Mouse (Mus musculus) testis, postnatal 10 days (tissue): ENCODE results near the gene Ccdc169.
"Not testable (repeated sequence)": the region's sequence is repeated elsewhere in the genome, so short reads cannot be mapped to it uniquely, and the experiment has no call there.

Experiments used
- DNase-seq: peaks from one replicate; pipeline ENCODE4 v3.0.0; 2021; ENCODE audit warnings: low spot score

Gene Ccdc169

DNA sequence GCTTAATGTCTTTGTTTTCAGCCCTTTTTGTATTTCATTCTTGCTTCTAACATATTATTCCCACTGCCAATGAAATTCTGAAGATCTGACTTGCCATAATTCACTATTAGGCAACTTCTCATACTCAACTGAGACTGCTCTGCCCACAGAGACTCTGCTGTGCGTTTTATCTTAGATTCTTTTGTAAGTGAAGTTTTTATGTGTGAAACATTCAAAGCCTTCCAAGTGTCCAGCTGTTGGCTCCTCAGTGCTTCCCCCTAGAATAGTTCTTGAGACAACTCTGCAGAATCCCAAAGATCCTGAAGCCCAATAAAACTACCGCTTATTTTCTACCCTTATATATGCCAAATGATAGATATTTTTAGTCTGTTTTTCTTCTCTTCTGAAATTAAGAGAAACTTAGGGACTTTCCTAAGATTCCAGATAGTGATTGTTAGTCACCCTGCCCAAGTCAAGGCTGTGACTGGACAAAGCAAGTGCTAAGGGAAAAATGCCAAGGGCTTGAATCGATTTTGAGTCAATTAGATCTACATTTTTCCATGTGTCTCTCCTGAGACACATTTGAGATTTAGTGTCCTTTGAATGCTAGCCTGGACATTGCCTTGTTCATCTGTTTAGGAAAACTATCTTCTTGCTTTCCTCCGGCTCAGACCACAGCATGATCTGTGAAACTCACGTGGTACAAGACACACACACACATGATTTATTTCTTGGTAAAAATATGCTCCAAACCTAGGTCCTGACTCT is 58.6 kb downstream of the Ccdc169 start:
- no peak for DNase-seq

- no peak for DNase-seq
These were observed 59.2 kb downstream of the Ccdc169 start for GRCm38 (mm10) chr3:55196328-55196710.

DNA sequence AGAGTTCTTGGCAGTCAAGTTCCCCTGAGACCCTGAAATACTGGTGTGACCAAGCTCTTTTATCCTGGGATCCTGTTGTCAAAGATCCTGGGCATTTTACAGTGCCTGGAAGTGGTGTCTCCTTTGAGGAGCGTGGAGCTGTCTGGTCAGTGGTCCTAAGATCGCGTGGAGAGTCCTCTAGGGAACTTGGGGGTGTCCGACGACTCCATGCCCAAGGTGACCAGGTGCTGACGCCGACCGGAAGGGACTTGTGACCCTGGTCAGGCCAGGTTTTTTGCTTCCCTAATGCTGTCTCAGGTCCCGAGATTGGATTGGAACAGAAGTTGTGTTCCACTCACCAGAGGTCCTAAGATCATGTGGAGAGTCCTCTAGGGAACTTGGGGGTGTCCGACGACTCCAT is 66.5 kb downstream of the Ccdc169 start:
- not testable (repeated sequence) for DNase-seq

- no peak for DNase-seq
These were observed 69.3 kb downstream of the Ccdc169 start for GRCm38 (mm10) chr3:55206413-55206812.

DNA sequence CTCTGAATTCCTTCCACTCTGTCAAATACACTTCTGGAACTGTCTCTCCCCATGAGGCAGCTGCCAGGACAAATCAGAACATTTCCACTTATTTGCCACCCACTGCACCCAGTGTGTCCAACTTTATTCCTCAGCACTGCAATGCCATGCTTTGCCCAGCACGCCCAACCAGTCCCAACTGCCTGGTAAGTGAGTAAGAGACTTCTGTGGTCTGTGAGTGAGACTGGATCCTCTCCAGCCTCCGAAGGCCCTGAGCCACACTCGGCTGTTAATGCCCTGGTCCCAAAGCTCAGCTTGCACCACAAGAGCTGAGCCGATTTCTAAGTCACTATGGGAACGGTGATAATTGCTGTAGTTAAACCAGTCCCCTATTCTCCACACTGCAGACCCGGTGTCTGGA is 70.5 kb downstream of the Ccdc169 start:
- DNase-seq: no peak

- no peak for DNase-seq
These were observed 75.1 kb downstream of the Ccdc169 start for GRCm38 (mm10) chr3:55212254-55212653.

GRCm38 (mm10) chr3:55213785-55214184 is 76.6 kb downstream of the Ccdc169 start:
- no peak for DNase-seq

- no peak for DNase-seq
These were observed 77.3 kb downstream of the Ccdc169 start for GRCm38 (mm10) chr3:55214413-55214812.

GRCm38 (mm10) chr3:55222502-55222901 is 85.4 kb downstream of the Ccdc169 start:
- DNase-seq: no peak
